Mouse (Mus musculus) neural tube, embryonic 13.5 days (tissue): ENCODE measurements at regions not wholly inside any gene's neighbourhood (a gene's known extent, or its start where the extent isn't known, plus 50 kb on each side); places are given as distances from the start of the nearest gene placed in this dataset.

Experiments
- ATAC-seq: fragments of 200-750 bp; cut with Nextera tagmentation; 2 replicates; pipeline ENCODE4 v1.8.0; 2017; ENCODE audit warnings: low read depth, mild to moderate bottlenecking, moderate TSS enrichment, moderate library complexity
- H3K27ac ChIP-seq: fragments of 300-500 bp; sonication (generic); replicated peaks from 2 replicates; pipeline ENCODE4 v1.5.1; 2015; ENCODE audit warnings: moderate library complexity, mild to moderate bottlenecking, inconsistent platforms
- H3K27me3 ChIP-seq: fragments of 300-500 bp; sonication (generic); 2 replicates; pipeline ENCODE4 v1.6.1; 2015; ENCODE audit warnings: mild to moderate bottlenecking, inconsistent platforms
- H3K36me3 ChIP-seq: fragments of 300-500 bp; sonication (generic); 2 replicates; pipeline ENCODE4 v1.6.1; 2015; ENCODE audit warnings: mild to moderate bottlenecking, inconsistent platforms
- H3K4me1 ChIP-seq: fragments of 300-500 bp; sonication (generic); replicated peaks from 2 replicates; pipeline ENCODE4 v1.6.1; 2015; ENCODE audit warnings: inconsistent platforms
- H3K4me2 ChIP-seq: fragments of 300-500 bp; sonication (generic); 2 replicates; pipeline ENCODE4 v1.6.1; 2015; ENCODE audit warnings: inconsistent platforms, mild to moderate bottlenecking, moderate library complexity
- H3K4me3 ChIP-seq: fragments of 300-500 bp; sonication (generic); 2 replicates; pipeline ENCODE4 v1.5.1; 2015; ENCODE audit warnings: mild to moderate bottlenecking, inconsistent platforms
- H3K9ac ChIP-seq: fragments of 300-500 bp; sonication (generic); 2 replicates; pipeline ENCODE4 v1.6.1; 2015; ENCODE audit warnings: moderate library complexity, mild to moderate bottlenecking, inconsistent platforms
- H3K9me3 ChIP-seq: fragments of 300-500 bp; sonication (generic); 2 replicates; pipeline ENCODE4 v1.6.1; 2016; ENCODE audit warnings: inconsistent platforms
- WGBS: fragments of 180-500 bp; shearing (Covaris S2); methylation state at CpG from one replicate; pipeline ENCODE4 v1.1.7; 2015; 5-methylcytosine and 5-hydroxymethylcytosine counted together

DNA sequence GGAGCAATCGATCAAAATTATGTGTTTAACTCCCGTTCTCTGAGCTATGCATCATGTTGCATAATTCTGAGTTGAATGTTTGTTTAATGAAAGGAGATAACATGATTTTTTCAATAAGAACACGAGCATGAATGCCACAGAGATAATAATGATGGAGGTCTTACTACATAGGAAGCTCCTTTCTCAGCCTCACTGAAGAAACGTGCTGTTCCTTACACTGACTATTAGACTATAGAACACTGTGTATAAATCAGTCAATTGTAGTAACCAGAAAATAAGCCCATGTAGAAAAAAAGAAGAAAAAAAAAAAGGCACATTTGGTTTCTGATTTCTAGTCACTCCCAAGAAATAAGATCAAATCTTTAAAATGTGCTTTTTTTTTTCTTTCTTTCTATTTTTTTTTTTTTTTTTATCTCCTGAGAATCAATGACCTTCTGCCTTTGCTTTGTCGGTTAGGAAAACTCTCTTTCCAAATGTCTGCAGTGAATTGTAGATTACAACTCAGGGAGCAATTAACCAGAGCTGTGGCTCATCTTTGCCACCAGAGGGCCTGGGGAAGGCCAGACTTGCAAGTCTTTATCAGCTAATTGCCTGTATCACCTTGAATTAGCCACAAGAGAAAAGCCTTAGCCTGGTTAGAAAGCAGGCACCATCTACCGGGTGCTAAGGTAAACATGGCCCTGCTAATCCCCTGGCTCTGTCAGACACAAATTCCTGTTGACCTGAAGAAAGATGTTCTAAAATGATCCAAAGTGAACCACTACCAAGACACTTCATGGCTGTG, 160.5 kb upstream of the Nabp1 start:
- WGBS, result 68% methylated on average over 6 of the region's 6 CpGs
- Histone ChIP-seq H3K4me2 (no peak overlapping the region), H3K9ac (no peak overlapping the region), H3K9me3 (no peaks in the 10 kb centered on the region), H3K4me3 (no peak overlapping the region), H3K36me3 (no peaks in the 10 kb centered on the region), H3K4me1 (peaks cover 14% of the 10 kb centered on the region), H3K27ac (no peak overlapping the region), H3K27me3 (no peaks in the 10 kb centered on the region)
- ATAC-seq, result no peak

DNA sequence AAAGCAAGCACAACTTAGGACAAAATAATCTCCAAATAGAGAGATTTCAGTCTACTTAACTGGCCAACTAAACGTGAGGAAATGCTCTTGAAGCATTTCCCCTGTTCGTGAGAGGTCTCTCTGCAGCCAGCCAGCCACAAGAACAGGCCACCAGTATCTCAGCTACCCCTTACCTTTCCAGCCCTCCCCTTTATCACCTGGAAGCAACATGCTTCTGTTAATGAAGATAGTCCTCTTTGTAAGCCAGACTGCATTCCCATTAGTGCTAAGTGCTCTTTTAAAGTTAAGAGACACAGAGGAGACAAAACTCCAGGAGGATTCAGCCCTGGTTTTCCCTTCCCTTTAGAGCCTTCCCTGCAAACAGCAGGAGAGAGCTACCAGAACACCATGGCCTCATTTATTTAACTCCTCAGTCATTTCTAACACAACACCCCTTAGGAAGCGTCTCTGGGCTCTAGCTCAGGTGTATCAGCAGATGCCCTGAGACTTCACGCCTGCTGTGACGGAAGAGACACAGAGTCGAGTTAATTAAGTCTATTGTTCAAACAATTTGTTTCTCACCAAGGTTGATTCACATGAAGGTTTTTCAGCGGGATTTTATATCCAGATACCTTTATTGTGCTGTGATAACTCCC, 157.8 kb upstream of the Nabp1 start:
- Histone ChIP-seq H3K9me3 (no peaks in the 10 kb centered on the region), H3K27ac (0 out of 2 replicates have a peak overlapping the region, but pooled peaks have one; percentile 19), H3K27me3 (no peaks in the 10 kb centered on the region), H3K4me2 (no peak overlapping the region), H3K4me3 (no peak overlapping the region), H3K36me3 (no peaks in the 10 kb centered on the region), H3K4me1 (peaks cover 14% of the 10 kb centered on the region), H3K9ac (no peak overlapping the region)
- WGBS, result 36% methylated on average over 7 of the region's 7 CpGs
- 0 out of 2 replicates have a peak, but pooled peaks have one; percentile 20 for ATAC-seq

DNA sequence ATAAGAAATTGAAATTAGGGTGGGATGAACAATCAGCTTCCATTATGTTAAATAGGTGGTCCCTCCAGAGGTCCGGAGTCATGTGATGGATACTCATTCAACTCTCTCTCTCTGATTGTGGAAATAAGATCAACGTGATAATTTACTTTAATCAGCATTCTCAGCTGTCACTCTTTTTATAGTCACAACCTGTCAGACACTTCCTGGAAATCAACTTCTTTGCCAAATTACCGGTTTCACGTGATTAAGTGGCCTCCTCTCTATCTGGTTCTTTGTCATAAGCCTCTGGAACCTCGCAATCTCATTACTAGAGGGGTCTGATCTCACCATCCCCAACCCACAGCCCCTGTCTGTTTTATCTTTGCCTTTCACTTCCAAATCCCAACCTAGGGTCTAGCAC, 155.6 kb upstream of the Nabp1 start:
- Histone ChIP-seq H3K27ac (no peak overlapping the region), H3K36me3 (no peaks in the 10 kb centered on the region), H3K4me2 (no peak overlapping the region), H3K9ac (no peak overlapping the region), H3K27me3 (no peaks in the 10 kb centered on the region), H3K9me3 (no peaks in the 10 kb centered on the region), H3K4me3 (no peak overlapping the region), H3K4me1 (peaks cover 14% of the 10 kb centered on the region)
- no peak for ATAC-seq
- 88% methylated on average over 5 of the region's 5 CpGs for WGBS

DNA sequence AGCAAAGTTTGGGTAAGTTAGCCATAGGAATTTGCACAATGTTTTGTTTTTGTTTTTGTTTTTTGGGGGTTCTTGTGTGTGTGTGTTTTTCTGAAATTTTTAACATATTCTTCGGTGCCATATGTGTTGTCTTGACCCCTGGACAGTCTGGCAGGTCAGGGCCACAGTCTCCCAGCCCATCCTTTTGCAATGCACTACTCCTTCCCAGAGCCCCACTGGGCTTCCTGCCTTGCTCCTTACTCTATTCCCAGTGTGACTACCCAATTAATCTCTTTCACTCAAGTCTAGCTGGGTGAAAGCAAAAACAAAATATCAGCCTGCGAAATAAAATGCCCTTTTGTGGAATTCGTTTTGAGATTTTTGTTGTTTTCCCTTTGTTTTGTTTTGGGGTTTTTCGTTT, 154.6 kb upstream of the Nabp1 start:
- WGBS, result 85% methylated on average over 4 of the region's 4 CpGs
- Histone ChIP-seq H3K9me3 (no peaks in the 10 kb centered on the region), H3K36me3 (no peaks in the 10 kb centered on the region), H3K4me2 (no peak overlapping the region), H3K27ac (no peak overlapping the region), H3K9ac (no peak overlapping the region), H3K27me3 (no peaks in the 10 kb centered on the region), H3K4me1 (peaks cover 19% of the 10 kb centered on the region), H3K4me3 (no peak overlapping the region)
- no peak for ATAC-seq

DNA sequence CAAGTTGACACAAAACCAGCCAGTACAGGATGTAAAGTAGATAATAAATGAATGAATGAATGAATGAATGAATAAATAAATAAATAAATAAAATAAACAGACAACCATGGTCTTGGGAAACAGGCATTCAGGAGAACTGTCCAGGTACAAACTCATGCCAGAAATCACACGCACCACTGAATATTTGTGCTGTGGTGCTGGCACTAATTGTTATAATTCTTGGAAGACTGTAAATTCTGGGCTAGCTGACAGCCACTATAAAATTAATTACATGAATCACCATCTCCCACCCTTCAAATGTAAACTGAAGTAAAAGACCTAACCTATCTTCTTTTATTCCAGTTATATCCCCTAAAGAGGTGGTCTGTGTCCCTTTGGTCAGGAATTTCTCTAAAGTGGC, 151.6 kb upstream of the Nabp1 start:
- H3K36me3 ChIP-seq, result no peaks in the 10 kb centered on the region
- no peaks in the 10 kb centered on the region for H3K9me3 ChIP-seq
- H3K27ac ChIP-seq, result no peak overlapping the region
- H3K4me3 ChIP-seq, result no peak overlapping the region
- ATAC-seq, result no peak
- 80% methylated on average over 1 of the region's 1 CpGs for WGBS
- H3K4me1 ChIP-seq, result 0 out of 2 replicates have a peak, but pooled peaks cover 6% of the 10 kb centered on the region
- H3K27me3 ChIP-seq, result no peaks in the 10 kb centered on the region
- H3K4me2 ChIP-seq, result no peak overlapping the region
- no peak overlapping the region for H3K9ac ChIP-seq

GRCm38 (mm10) chr1:51628137-51628793, 150.0 kb upstream of the Nabp1 start:
- H3K9me3 ChIP-seq, result no peaks in the 10 kb centered on the region
- 0 out of 2 replicates have a peak, but pooled peaks cover 6% of the 10 kb centered on the region for H3K4me1 ChIP-seq
- H3K4me3 ChIP-seq, result no peak overlapping the region
- H3K27me3 ChIP-seq, result no peaks in the 10 kb centered on the region
- WGBS, result 67% methylated on average over 5 of the region's 5 CpGs
- no peak overlapping the region for H3K9ac ChIP-seq
- H3K4me2 ChIP-seq, result no peak overlapping the region
- ATAC-seq, result no peak
- H3K36me3 ChIP-seq, result no peaks in the 10 kb centered on the region
- H3K27ac ChIP-seq, result no peak overlapping the region

- Histone ChIP-seq H3K27ac (no peak overlapping the region), H3K4me1 (0 out of 2 replicates have a peak, but pooled peaks cover 6% of the 10 kb centered on the region), H3K9me3 (no peaks in the 10 kb centered on the region), H3K36me3 (no peaks in the 10 kb centered on the region), H3K4me3 (no peak overlapping the region), H3K9ac (no peak overlapping the region), H3K4me2 (no peak overlapping the region), H3K27me3 (no peaks in the 10 kb centered on the region)
- ATAC-seq, result no peak
- WGBS, result 91% methylated on average over 9 of the region's 9 CpGs
Measured at GRCm38 (mm10) chr1:51626303-51626702, 148.1 kb upstream of the Nabp1 start.

DNA sequence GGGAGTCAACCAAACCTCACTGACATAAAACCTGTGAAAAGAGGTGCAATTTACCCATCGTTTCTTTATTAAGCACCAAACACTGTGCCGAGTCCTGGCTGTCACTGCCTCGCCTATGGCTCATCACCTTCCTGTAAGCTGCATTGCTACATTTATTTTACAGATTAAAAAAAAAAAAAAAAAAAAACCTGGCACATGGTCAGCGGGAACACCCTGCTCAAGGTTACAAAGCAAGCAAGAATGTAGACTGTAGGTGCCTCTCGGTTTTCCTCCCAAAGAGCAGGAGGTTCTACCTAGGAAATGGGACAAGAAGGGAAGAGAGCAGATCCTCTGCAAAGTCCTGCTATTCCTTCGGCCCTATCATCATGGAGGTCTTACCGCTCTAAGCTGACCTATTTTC, 146.9 kb upstream of the Nabp1 start:
- H3K27ac ChIP-seq, result no peak overlapping the region
- no peak for ATAC-seq
- H3K9me3 ChIP-seq, result no peaks in the 10 kb centered on the region
- H3K27me3 ChIP-seq, result no peaks in the 10 kb centered on the region
- H3K9ac ChIP-seq, result no peak overlapping the region
- 94% methylated on average over 7 of the region's 7 CpGs for WGBS
- 0 out of 2 replicates have a peak, but pooled peaks cover 6% of the 10 kb centered on the region for H3K4me1 ChIP-seq
- no peak overlapping the region for H3K4me2 ChIP-seq
- H3K36me3 ChIP-seq, result no peaks in the 10 kb centered on the region
- no peak overlapping the region for H3K4me3 ChIP-seq

GRCm38 (mm10) chr1:51624551-51624950, 146.3 kb upstream of the Nabp1 start:
- Histone ChIP-seq H3K9me3 (no peaks in the 10 kb centered on the region), H3K27me3 (no peaks in the 10 kb centered on the region), H3K27ac (no peak overlapping the region), H3K4me3 (no peak overlapping the region), H3K4me2 (no peak overlapping the region), H3K4me1 (0 out of 2 replicates have a peak, but pooled peaks cover 6% of the 10 kb centered on the region), H3K36me3 (no peaks in the 10 kb centered on the region), H3K9ac (no peak overlapping the region)
- 88% methylated on average over 2 of the region's 2 CpGs for WGBS
- no peak for ATAC-seq

DNA sequence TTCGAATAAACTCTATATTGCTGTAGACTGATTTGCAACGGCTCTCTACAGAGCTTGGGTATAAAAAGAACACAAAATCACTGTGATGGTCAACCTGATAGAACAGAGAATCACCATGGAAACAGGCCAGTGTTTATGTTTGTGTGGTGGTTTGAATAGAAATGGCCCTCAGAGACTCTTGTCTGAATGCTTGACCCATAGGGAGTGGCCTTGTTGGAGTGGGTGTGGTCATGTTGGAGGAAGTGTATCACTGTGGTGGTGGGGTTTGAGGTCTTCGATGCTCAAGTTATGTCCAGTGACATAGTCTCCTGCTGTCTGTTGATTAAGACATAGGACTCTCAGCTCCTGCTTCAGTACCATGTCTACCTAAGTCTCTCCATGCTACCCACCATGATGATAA, 144.8 kb upstream of the Nabp1 start:
- no peak for ATAC-seq
- no peak overlapping the region for H3K4me3 ChIP-seq
- no peak overlapping the region for H3K27ac ChIP-seq
- WGBS, result 67% methylated on average over 3 of the region's 3 CpGs
- no peak overlapping the region for H3K4me2 ChIP-seq
- no peaks in the 10 kb centered on the region for H3K9me3 ChIP-seq
- H3K36me3 ChIP-seq, result no peaks in the 10 kb centered on the region
- no peak overlapping the region for H3K9ac ChIP-seq
- no peaks in the 10 kb centered on the region for H3K27me3 ChIP-seq
- peaks cover 13% of the 10 kb centered on the region for H3K4me1 ChIP-seq

- Histone ChIP-seq H3K36me3 (no peaks in the 10 kb centered on the region), H3K27me3 (no peaks in the 10 kb centered on the region), H3K9ac (no peak overlapping the region), H3K4me2 (no peak overlapping the region), H3K9me3 (no peaks in the 10 kb centered on the region), H3K27ac (no peak overlapping the region), H3K4me1 (peaks cover 18% of the 10 kb centered on the region), H3K4me3 (no peak overlapping the region)
- ATAC-seq, result no peak
- 59% methylated on average over 9 of the region's 9 CpGs for WGBS
Measured at GRCm38 (mm10) chr1:51622181-51622862, 144.1 kb upstream of the Nabp1 start.

GRCm38 (mm10) chr1:51621062-51621461, 142.8 kb upstream of the Nabp1 start:
- Histone ChIP-seq H3K27ac (no peak overlapping the region), H3K36me3 (no peaks in the 10 kb centered on the region), H3K4me1 (peaks cover 30% of the 10 kb centered on the region), H3K4me3 (no peak overlapping the region), H3K9ac (no peak overlapping the region), H3K4me2 (no peak overlapping the region), H3K27me3 (no peaks in the 10 kb centered on the region; the same call in 1 of the 2 replicates), H3K9me3 (no peaks in the 10 kb centered on the region)
- WGBS, result 90% methylated on average over 6 of the region's 6 CpGs
- ATAC-seq, result no peak
